Mouse (Mus musculus): ENCODE data around the gene 3110082I17Rik. TPM values are rescaled to one million over a fixed set of nuclear protein-coding genes. Genes with fewer than 3 reads are reported as not detected.

Gene 3110082I17Rik
- total RNA-seq, 2 experiments from 2014 or later = 10.8 to 15.8 TPM

GRCm38 (mm10) chr5:139455166-139455565, 5.2 kb downstream of the 3110082I17Rik start:
- no peak for ATAC-seq (ENCODE audit: poor library complexity, severe bottlenecking)

- no peak for ATAC-seq (ENCODE audit: poor library complexity, severe bottlenecking)
These were observed 7.3 kb downstream of the 3110082I17Rik start for GRCm38 (mm10) chr5:139453031-139453430.

- ATAC-seq (ENCODE audit: poor library complexity, severe bottlenecking) = peak; percentile 30; the same call in 1 of the 2 replicates
These were observed 10.4 kb downstream of the 3110082I17Rik start for GRCm38 (mm10) chr5:139449926-139450325.

- peak; percentile 75 for ATAC-seq (ENCODE audit: poor library complexity, severe bottlenecking)
These were observed 11.1 kb downstream of the 3110082I17Rik start for GRCm38 (mm10) chr5:139449161-139449791.

DNA sequence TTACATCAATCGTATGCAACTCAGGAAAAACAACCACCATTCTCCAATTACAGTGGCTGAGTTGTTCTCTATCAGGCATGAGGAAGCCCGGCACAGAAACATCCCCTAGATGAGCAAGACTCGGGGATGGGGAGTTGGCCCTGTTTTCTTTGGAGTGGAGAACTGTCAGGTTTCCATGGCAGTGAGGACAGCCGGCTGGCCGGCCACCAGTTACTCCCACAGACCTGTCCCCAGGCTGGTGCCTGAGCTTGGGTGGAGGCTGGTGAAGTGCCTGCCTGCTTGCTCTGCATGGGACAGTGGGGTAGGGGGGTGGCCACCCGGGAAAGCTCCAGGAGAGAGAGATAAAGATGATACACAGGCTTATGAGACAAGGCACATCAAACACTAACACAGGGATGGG, 12.3 kb downstream of the 3110082I17Rik start:
- no peak for ATAC-seq (ENCODE audit: poor library complexity, severe bottlenecking)

GRCm38 (mm10) chr5:139445258-139445657, 15.1 kb downstream of the 3110082I17Rik start:
- no peak for ATAC-seq (ENCODE audit: poor library complexity, severe bottlenecking)

GRCm38 (mm10) chr5:139442962-139443361, 17.4 kb downstream of the 3110082I17Rik start:
- ATAC-seq (ENCODE audit: poor library complexity, severe bottlenecking) = 0 out of 2 replicates have a peak, but pooled peaks have one; percentile 35

GRCm38 (mm10) chr5:139442428-139442827, 17.9 kb downstream of the 3110082I17Rik start:
- no peak for ATAC-seq (ENCODE audit: poor library complexity, severe bottlenecking)

- no peak for ATAC-seq (ENCODE audit: poor library complexity, severe bottlenecking)
These were observed 18.7 kb downstream of the 3110082I17Rik start for GRCm38 (mm10) chr5:139441726-139442018.

DNA sequence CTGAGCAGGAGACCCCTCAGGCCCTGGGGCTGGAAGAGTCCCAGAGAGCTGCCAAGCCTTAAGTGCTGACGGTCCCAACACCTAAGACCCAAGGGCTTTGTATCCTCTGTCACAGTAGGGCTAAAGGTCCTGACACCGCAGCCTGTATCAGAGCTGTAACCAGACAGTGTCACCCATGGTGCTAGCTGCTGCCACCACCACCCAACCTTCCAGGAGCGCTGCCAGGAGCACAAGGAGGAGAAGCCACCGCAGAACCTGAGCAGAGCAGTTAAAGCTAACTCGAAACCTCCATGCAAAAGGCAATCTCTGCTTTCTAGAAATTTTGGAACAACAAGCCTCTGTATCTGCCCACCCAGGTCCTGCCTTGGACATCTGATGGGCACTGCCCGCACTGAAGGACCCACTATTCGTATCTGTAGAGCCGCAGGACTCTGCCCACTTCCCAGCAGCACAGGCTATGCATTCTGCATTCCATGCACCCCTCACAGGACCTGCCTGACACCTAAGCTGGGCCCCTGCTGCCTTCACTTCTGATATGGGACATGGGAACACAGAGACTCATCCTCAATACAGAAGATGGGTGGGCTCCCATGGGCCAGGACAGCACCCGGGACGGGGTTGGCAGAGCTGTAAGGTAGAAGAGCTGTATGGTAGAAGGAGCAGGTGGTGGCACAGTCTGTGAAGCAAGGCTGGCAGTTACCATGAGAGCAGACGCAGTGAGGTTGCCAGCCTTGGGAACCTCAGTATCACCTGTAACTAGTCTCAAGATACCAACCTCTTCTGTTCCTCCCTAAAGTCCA, 19.2 kb downstream of the 3110082I17Rik start:
- ATAC-seq (ENCODE audit: poor library complexity, severe bottlenecking) = no peak

DNA sequence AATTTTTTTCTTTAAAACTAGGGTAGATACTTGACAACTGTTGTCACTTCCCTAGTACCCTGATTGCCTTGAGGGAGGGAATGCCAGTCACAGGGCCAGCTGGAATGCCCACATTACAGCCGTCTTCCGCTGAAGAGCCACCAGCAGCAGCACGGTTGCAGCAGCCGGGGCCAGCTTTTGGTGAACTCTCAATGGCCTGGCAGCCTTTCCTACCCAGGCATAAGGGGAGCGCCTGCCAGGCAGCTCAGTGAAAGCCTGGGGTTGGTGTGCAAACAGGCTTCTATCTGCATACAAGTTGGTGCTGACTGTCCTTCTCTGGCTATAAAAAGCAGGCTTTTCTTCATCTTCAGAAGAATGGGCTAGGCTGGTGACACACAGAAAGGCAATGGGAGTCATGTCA, 19.9 kb downstream of the 3110082I17Rik start:
- no peak for ATAC-seq (ENCODE audit: poor library complexity, severe bottlenecking)

DNA sequence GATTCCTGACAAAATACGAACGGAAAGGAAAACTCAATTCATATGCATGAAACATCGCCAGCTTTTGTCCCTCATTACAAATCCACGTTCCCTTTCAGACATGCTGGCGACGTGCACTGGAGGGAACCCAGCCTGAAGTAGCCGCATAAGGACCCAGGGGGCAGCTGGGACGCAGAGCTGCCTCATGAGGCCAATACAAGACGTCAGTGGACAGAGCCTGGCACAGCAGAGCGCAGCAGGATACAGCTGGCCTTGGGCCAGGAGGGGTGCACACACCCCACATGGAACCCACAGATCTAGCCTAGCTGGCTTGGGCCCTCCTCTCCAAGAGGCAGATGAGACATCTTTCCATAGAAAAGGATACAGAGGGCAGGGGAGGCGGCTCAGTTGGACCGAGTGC, 21.9 kb downstream of the 3110082I17Rik start:
- ATAC-seq (ENCODE audit: poor library complexity, severe bottlenecking) = no peak

- ATAC-seq (ENCODE audit: poor library complexity, severe bottlenecking) = no peak
These were observed 22.6 kb downstream of the 3110082I17Rik start for GRCm38 (mm10) chr5:139437769-139438168.

GRCm38 (mm10) chr5:139434940-139435339, 25.4 kb downstream of the 3110082I17Rik start:
- ATAC-seq (ENCODE audit: poor library complexity, severe bottlenecking) = no peak

GRCm38 (mm10) chr5:139433842-139434568, 26.3 kb downstream of the 3110082I17Rik start:
- no peak for ATAC-seq (ENCODE audit: poor library complexity, severe bottlenecking)

- no peak for ATAC-seq (ENCODE audit: poor library complexity, severe bottlenecking)
These were observed 27.4 kb downstream of the 3110082I17Rik start for GRCm38 (mm10) chr5:139432747-139433508.

DNA sequence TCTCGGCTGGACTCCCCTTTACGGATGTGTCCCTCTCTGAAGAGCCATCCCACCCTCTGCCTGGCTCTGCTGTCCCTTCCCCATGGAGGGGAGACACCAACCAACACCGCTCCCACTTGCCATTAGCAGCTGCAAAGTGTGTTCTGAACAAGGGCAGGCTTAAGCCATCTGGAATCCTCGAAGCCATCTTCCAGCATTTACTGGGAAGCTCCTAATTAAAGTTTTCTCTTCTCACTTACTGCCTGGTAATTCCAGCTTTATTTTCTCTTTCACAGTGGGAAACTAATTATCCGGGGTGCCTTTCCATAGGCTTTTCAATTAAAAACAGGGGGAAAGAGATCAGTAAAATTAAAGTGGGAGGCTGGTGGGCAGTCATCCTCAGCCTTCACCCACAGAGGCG, 28.0 kb downstream of the 3110082I17Rik start:
- no peak for ATAC-seq (ENCODE audit: poor library complexity, severe bottlenecking)

GRCm38 (mm10) chr5:139429818-139430341, 30.4 kb downstream of the 3110082I17Rik start:
- ATAC-seq (ENCODE audit: poor library complexity, severe bottlenecking) = no peak

DNA sequence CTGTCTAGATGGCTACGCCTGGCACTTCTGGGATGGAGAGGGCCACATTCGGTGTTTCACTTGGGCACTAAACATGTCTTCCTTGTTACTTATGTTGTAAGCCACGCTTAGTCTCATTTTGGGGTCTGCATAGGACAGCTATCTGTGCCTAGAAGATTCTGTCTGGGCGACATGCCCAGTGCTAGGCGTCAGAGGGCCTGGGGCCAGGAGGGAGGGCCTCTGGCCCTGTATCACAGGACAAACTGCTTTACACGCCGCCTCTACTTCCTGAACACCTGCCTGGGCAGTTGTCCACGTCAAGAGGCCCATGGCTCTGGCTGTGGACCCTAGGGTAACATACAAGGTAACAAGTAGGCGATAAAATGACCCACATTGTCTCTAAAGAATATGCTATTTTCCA, 32.3 kb downstream of the 3110082I17Rik start:
- ATAC-seq (ENCODE audit: poor library complexity, severe bottlenecking) = no peak

DNA sequence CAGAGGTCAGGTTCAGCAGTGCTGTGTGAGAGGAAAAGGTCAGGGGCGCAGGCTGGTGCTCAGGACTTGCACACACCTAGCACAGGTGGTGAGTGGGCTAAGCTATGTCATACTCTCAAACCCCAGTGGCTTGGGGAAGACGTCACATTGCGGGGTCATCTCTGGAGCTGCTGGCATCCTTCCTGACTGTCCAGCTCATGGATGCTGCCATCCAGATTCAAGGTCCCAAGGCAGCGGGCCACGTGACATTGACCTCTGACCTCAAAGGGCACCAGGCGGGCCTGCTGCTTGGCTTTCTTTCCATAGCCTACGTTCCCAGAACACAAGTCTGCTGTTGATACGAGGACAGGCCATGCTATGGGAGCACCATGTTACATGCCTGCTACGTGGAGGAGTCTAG, 33.3 kb downstream of the 3110082I17Rik start:
- no peak for ATAC-seq (ENCODE audit: poor library complexity, severe bottlenecking)

GRCm38 (mm10) chr5:139425198-139425597, 35.1 kb downstream of the 3110082I17Rik start:
- ATAC-seq (ENCODE audit: poor library complexity, severe bottlenecking) = no peak
